Mouse (Mus musculus) lung, postnatal 0 days (tissue): ENCODE results near the gene Zpbp2.

ENCODE experiments used
- CTCF ChIP-seq: IDR thresholded peaks from 2 replicates; pipeline ENCODE4 v1.5.1; 2016; ENCODE audit warnings: antibody characterized with exemption, mild to moderate bottlenecking
- EP300 ChIP-seq: IDR thresholded peaks from 2 replicates; pipeline ENCODE4 v1.6.1; 2016; ENCODE audit warnings: antibody characterized with exemption, mild to moderate bottlenecking, control low read depth

GRCm38 (mm10) chr11:98540319-98540718 lies 10.6 kb upstream of the Zpbp2 start:
- peak; percentile 28; the same call in 1 of the 2 replicates for TF ChIP-seq CTCF
- TF ChIP-seq EP300, result no peak
